Mouse (Mus musculus) small intestine, adult 2 months (tissue): ENCODE measurements around the gene Ephb6.

Source experiments
- CTCF ChIP-seq: fragments of 200-500 bp; IDR thresholded peaks from 2 replicates; pipeline ENCODE4 v1.5.1; 2012; ENCODE audit warnings: low read depth, mild to moderate bottlenecking, control low read depth, inconsistent platforms, low read length, moderate library complexity, mixed read lengths; ENCODE audit not compliant: insufficient replicate concordance, insufficient read length; ENCODE audit errors: extremely low read depth
- POLR2A ChIP-seq: fragments of 200-500 bp; IDR thresholded peaks from 2 replicates; pipeline ENCODE4 v1.6.1; 2012; ENCODE audit warnings: low read depth, mild to moderate bottlenecking, control low read depth, inconsistent platforms, low read length, moderate library complexity

- no peak for TF ChIP-seq POLR2A
- TF ChIP-seq CTCF: no peak
Observed at GRCm38 (mm10) chr6:41605061-41605793, at the start of gene Ephb6.
